Mouse (Mus musculus) urinary bladder, postnatal 0 days (tissue): Measurements from ENCODE around the gene Hsp90b1. TPM values are rescaled to one million over a fixed set of nuclear protein-coding genes. Genes with fewer than 3 reads are reported as not detected.

Source experiments
- microRNA-seq: library from miRNA; unstranded; fragments of <30 nt; microRNA quantifications from one replicate; pipeline ENCODE4, GENCODE M21; 2016
- polyA plus RNA-seq: library from polyadenylated mRNA; unstranded; fragments of >200 nt; fragmentation: Nextera tagmentation; extraction: Ambion mirVana; gene quantifications from 2 replicates; pipeline ENCODE4 v1.2.1, GENCODE M21; 2015

Hsp90b1 gene
- polyA plus RNA-seq, result 269 and 340 TPM in 2 replicates

DNA sequence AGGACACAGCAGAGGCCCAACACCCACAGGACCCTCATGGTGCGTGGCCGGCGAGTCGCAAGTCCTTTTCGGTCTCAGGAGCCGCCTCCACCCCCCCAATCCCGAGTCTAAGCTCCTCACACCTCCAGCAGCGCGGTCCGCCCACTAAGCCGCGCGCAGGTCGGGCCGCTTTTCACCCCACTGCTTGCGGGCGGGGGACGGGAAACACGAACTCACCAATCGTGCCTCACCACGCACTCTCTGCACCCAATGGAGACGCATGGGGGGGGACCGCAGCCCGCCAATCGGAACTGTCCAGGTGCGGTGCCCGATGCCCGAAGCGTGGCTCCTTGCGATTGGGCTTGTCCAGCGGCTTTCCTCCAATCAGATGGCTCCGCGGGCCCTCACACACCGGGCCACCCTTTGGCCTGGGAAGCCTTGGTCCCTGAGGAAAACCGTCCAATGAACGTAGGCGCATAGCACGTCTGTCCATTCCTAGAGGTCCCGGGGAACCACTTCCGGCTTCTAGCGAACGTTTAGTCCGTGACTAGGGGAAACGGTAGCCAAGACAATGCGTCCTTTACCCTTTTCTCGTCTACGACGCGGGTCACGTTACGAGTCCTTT, at the start of gene Hsp90b1, which contains the start of gene Ttc41:
Gene Hsp90b1 (minus strand): TSS at position 192 of the 604 bp plus-strand sequence.
Gene Ttc41 (plus strand): TSS at position 494 of the 604 bp plus-strand sequence.

Small RNAs within 50 kb of the gene (microRNA-seq; reads per million reads assigned to microRNA genes)
- not detected for gene Gm25745

Other genes starting within 250 kb of the Hsp90b1 start
- gene Syn3, start 206.6 kb downstream of the Hsp90b1 start, polyA plus RNA-seq, result 0.62 and 0.70 TPM in 2 replicates
- gene Ttc41, start 302 bp upstream of the Hsp90b1 start, polyA plus RNA-seq, result 0.41 and 0.67 TPM in 2 replicates
- not detected in 2 replicates for gene Gm49358, start 58.5 kb upstream of the Hsp90b1 start, polyA plus RNA-seq
- 3.3 and 4.1 TPM in 2 replicates for gene Nt5dc3, start 73.5 kb upstream of the Hsp90b1 start, polyA plus RNA-seq